Mouse (Mus musculus): ENCODE measurements around the gene Pagr1b. TPM values are rescaled to one million over a fixed set of nuclear protein-coding genes. Genes with fewer than 3 reads are reported as not detected.

The Pagr1b gene
- total RNA-seq, 2 experiments from 2014 or later, result not detected

DNA sequence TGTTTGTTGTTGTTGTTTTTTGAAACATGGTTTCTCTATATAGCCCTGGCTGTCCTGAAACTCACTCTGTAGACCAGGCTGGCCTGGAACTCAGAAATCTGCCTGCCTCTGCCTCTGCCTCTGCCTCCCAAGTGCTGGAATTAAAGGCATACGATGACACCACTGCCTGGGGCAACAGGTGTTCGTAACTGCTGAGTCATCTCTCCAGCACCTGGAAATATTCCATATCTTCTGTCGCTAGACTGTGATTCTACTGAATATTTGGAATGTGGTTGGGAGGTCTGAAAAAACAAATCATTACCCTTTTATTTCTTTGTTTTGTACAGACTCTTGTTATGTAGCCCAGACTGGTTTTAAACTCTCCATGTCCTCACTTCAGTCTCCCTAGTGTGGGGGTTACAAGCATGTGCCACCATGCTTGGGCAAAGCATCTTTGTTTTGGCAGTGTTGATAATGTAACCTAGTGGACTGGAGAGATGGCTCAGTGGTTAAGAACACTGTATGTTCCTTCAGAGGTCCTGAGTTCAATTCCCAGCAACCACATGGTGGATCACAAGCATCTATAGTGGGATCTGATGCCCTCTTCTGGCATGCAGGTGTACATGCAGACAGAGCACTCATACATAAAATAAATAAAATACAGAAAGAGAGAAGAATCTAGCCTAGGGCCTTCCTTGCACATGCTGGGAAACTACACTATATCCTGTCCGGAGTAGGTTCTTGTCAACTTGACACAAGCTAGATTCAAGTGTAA, 12.0 kb downstream of the Pagr1b start:
- no peak for ATAC-seq (replicated peaks; ENCODE audit: poor library complexity)

DNA sequence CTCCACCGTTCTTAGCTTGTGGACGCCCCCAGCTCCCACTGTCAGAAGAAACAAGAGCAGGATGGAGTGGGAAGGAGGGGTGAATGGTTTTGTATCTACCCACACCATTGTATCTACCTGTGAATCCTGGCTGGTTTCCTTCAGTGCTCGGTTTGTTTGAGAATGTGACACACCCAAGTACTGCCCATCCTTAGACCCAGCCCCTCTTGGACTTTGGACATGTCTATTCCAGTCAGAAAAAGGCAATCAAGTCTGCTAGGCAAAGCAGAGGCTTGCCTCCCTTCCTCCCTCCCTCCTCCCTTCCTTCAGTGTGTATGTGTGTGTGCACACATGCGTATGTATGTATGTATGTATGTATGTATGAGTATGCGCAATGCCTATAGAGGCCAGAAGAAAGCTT, 12.7 kb downstream of the Pagr1b start:
- ATAC-seq (replicated peaks; ENCODE audit: poor library complexity), result no peak

DNA sequence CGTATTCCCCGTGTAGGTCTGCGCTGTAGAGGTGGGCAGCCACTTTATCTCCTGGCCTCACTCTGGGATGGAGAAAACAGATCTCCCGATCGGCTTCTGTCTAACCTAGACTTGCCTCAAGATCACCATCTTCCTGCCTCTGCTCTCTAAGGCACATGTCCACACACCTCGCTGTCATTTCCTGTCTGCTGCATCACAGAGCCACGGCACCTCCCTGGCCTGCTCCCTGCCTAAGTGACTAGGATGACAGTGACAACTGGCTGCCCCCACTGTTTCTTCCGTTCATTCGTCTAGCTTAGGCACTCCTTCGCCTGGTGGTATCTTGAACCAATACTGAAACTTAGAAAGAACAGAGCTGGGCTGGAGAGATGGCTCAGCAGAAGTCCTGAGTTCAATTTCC, 16.7 kb downstream of the Pagr1b start:
- no peak for ATAC-seq (replicated peaks; ENCODE audit: poor library complexity)

DNA sequence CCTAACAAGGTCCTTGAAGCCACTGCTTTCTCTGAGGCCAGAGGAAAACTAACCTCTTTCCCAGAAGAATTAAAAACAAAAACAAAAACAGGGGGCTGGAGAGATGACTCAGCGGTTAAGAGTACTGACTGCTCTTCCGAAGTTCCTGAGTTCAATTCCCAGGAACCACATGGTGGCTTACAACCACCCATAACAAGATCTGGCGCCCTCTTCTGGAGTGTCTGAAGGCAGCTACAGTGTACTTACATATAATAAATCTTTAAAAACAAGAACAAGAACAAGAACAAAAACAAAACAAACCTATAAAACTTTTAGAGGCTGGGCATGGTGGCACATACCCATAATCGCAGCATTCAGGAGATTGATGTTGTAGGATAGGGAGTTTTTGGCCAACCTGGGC, 19.8 kb downstream of the Pagr1b start:
- ATAC-seq (replicated peaks; ENCODE audit: poor library complexity), result no peak

DNA sequence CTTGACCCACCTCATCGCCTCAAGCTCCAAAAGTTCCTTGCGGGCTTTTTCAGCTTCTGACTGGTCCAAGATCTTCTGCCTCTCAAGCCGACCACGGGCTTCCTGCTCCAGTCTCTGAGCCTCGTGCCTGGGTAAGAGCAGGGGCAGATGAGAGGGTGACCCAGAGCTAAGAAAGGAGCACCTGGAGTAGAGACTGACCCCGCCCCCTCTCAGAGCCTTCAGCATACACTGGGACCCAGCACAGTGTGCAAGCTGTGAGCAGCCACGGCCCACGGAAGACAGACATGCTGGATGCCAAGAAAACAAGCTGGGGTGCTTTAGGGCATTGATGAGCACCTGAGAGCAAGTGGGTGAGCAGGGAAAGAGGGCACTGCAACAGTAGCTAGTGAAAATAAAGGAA, 27.5 kb downstream of the Pagr1b start:
- ATAC-seq (replicated peaks; ENCODE audit: poor library complexity), result no peak

DNA sequence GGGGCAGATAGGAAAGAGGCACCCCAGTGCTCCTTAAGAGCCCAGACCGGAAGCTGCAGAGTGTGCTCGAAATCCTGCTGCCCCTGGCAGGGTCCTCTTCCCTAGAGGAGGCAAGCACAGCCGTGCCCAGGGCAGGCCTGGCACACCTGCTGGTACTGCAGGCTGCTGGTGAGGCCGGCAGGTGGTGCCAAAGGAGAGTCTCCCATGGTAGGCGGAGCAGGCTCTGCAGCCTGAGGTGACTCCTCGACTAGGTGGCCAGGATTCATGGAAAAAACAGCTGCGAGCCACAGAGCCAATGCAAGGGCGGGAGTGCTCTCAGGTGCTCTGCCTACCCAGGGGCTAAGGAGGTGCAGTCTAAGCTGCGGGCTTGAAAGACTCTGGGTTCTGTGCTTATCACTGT, 30.0 kb downstream of the Pagr1b start:
- ATAC-seq (replicated peaks; ENCODE audit: poor library complexity), result peak; percentile 74

DNA sequence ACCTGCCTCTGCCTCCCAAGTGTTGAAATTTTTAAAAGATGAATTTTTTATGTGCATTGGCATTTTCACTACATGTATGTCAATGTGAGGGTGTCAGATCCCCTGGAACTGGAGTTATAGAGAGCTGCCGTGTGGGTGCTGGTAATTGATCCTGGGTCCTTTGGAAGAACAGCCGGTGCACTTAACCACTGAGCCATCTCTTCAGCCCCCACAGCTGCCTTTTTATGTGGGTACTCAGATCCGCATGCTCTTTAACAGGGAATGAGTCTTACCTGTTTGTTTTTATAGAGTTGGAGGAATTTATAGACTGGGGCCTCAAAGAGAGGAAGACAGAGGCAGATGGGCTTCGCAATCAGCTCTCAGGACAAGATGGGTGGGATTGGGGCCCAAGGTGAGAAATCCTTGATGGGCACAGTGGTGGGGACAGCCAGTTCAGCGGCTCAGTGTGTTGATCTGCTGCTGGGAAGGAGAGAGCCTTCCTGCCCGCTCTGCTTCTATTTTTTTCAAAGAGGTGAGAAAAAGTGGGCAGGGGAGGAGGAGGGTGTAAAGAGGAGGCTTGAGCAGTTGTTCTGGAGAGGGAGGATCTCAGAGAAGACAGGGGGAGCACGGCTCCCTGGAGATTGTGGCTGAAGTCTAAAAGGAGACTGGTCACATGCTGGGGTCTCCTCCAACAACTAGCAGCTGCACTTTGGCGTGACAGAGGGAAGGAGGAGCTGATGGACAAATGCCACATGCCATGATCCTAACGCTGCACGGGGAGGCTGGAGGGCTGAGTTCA, 31.4 kb downstream of the Pagr1b start:
- no peak for ATAC-seq (replicated peaks; ENCODE audit: poor library complexity)

DNA sequence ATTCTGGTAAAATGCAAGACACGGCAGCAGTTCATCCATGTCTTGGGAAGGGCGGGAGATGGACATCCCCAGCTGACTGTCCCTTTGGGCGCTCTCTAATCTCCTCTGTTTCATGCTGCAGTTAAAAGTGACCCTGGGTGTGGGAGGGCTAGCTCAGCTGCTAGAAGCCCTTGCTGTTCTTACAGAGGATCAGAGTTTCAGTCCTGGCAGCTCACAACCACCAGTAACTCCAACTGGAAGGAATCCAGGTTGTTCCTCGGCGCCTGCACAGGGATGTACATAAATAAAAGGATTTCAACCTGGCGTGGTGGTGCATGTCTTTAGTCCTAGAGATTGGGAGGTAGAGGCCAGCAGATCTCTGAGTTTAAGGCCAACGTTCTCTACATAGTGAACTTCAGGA, 33.2 kb downstream of the Pagr1b start:
- ATAC-seq (replicated peaks; ENCODE audit: poor library complexity), result no peak

DNA sequence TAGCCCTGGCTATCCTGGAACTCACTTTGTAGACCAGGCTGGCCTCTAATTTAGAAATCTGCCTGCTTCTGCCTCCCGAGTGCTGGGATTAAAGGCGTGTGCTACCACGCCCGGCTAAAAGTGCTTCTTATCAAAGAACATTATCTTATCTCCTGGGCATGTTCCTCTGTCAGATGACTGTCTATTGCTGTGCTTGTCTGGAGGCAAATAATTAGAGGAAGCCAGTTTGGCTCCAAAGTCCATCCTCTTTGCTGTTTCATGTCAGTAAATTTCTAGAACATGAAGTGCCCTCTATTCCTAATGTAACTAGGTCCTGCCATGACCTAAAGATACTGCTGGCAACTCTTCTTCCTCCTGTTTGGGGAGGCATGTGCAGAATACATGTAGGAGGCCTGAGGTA, 34.2 kb downstream of the Pagr1b start:
- no peak for ATAC-seq (replicated peaks; ENCODE audit: poor library complexity)

DNA sequence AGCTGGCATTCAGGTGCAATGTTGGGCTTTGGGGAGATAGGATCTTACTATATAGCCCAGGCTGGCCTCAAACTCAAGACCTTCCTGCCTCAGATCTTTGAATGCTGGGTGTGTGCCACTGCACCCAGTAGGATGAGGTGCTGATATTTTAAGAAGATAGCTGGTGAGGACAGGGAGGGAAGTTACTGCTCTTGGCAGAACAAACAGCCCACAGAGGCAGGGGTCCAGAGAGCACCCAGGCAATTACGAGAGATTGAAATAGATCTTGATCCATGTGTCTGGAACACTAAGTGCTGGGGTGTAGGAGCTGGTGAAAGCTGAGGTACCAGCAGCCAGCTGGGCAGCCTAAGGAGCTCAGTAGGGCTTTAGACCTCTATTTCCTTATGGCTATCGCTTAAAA, 34.7 kb downstream of the Pagr1b start:
- ATAC-seq (replicated peaks; ENCODE audit: poor library complexity), result no peak

DNA sequence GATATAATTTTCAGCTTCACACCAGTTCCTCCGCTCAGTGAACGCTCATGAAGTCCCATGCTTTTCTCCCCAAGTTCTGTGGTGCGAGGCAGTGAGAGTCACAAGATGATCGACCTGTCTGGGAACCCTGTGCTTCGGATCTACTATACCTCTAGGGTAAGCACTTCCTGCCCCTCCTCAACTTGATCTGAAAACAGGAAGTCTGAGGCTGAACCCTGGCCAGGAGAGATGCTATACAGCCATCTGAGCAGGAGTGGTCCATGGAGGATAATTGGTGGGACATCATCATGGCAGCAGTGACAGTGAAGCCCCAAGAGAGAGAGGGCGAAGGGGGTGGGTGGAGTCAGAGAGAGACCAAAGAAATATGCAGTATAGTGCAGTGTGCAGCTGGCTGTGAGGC, 37.4 kb downstream of the Pagr1b start:
- ATAC-seq (replicated peaks; ENCODE audit: poor library complexity), result no peak

DNA sequence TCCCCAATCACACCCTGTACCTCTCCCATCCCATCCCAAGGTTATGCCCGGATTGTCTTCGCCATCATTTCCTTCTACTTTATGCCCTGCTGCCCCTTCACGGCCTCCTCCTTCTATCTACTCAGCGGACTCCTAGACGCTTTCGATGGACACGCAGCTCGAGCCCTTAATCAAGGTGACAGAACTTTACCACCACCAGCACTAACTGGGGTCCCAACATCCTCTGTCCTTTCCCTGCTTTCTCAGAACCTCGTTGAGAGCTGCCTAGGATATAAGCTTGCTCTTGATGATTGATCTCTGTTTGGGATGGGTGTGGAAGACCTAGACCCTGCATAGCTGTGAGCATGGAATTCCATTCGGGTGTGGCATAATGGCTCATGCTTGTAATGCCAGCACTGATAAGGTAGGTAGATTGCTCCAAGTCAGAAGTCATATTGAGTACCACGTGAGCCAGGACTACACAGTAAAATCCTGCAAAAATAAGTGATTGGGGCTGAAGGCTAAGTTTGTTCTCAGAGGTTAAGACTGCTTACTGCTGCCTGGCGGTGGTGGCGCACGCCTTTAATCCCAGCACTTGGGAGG, 39.3 kb downstream of the Pagr1b start:
- no peak for ATAC-seq (replicated peaks; ENCODE audit: poor library complexity)

DNA sequence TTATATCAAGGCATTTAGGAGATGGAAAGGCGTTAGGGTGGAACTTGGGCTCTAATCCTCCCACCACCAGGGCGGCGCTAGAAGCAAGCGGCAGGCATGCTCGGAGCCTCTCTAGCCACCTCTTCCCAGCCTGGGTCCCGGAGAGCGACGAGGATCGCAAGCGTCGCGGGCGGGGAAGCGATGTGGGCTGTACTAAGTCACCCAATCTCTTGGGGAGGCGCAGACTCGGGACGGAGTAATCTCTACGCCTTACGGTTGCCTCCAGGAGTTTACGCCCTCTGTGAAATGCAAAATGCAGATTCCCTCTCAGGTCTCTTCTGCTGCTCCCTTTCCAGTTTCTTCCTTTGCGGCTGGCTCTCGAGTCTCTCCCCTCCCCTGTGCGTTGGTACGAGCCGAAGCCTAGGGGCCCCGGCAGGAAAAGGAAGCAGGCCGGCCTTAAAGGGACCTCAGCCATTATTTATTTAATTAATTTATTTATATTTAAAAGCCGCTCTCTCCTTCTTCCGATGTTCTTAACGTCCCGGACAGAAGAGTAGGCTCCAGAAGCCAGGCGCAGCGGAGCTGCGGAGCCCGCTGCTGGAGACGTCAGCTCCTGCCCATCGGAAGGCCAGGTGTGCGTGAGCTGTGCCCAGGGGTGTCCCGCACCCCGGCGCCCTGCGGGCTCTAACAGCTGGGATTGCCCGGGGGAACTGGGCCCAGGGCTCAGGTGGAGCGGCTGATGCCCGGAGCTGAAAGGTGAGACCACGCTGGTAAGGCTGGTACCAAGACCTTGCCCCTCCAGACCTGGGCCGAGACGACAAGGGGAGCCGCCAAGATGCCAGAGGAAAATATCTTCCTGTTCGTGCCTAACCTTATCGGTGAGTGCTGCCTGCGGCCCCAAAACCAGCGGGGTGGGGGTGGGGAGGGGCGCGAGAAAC, 40.1 kb downstream of the Pagr1b start, which contains the start of gene Cdiptos:
Gene Cdiptos, minus strand, starts transcription at position 149 of the 917 bp plus-strand sequence.
- ATAC-seq (replicated peaks; ENCODE audit: poor library complexity), result peak; percentile 97

DNA sequence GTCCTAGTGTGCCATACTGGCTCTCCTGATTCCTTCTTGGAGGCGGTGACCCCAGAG, 40.6 kb downstream of the Pagr1b start, which contains the start of gene Cdipt:
Gene Cdipt, plus strand, starts transcription at position 22 of the 57 bp plus-strand sequence.
- ATAC-seq (replicated peaks; ENCODE audit: poor library complexity), result no peak

DNA sequence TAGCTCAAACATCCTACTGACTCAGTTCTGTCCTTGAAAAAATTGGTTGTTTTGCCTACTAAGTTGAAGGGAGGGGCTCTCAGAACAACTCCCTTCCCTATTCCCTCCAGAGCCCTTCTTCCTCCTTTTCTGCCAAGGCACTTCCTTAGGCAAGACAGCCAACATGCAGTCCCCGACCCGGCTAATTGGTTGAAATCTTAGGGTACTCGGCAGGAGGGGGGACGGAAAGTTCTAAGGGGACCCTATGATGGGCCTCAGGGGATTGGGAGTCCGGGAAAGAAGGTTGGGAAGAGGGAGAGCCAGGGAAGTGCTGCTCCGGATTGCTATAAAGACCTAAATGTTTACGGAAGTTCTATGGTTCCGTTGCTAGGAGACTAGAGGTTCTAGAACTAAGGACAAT, 40.8 kb downstream of the Pagr1b start:
- ATAC-seq (replicated peaks; ENCODE audit: poor library complexity), result 0 out of 2 replicates have a peak, but pooled peaks have one; percentile 13

DNA sequence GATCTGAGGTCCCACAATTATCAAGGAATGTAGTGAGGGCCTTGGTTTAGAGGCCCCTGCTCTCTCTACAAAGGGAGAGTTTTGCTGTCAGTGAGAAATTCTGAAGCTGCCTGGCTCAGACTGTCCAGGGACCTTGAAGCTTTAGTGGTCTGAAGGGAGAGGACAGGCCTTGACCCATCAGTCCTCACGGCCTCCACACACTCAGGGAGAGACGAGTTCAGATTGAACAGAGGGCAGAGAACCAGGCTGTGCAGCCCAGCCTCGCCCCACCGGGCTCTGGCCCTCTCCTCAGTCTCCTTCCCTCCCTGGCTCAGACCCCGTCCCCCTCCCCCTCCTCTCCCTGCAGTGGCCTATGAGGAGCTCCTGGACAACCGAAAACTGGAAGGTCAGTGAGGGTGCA, 48.9 kb downstream of the Pagr1b start:
- no peak for ATAC-seq (replicated peaks; ENCODE audit: poor library complexity)

DNA sequence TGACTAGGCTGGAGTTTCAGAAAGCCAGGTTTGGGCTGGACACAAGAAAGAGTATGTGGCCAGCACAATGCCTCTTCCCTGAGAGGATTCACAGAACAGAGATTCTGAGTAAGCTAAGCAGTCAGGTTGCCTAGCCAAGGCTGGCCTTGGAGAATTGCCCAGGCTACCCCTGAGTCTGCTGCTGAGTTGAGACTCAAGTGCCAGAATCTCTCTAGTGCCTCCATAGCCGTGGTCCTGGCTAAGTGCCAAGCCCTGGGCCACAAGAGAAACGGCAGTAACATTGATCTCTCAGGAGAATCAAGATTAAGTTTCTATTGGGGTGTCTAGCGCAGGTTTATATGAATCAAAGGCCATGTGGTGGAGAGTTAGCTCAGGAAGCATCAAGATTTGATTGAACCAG, 50.7 kb downstream of the Pagr1b start:
- no peak for ATAC-seq (replicated peaks; ENCODE audit: poor library complexity)

DNA sequence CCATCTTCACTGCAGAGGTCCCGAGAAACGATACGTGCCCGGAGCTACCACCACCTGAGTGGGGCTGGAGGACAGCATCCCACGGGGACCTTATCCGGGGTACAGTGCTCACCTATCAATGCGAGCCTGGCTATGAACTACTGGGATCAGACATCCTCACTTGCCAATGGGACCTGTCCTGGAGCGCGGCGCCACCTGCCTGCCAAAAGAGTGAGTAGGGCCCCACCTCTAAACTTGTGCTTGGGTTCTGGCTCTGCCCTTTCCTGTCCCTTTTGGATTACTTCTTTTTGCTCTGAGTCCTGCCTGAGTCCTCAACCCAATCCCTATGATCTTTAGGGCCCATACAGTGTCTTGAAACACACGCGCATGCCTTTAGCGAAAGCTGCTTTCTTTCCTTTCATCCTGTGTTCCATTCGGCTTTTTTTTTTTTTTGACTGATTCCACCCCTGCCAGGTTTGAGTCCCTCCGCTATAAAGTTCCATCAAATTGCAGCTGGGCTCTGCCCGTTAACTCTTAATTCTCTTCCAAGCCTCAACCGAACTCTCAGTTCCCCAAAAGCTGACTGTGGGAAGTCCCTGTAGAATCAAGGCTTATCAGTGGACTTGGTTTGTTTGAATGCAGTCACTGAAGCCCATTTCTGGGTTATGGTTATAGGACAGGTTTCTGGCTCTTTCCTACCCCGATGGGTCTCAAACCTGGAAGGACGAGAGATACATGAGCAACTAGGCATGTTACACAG, 52.6 kb downstream of the Pagr1b start:
- ATAC-seq (replicated peaks; ENCODE audit: poor library complexity), result peak; percentile 68; the same call in 1 of the 2 replicates

DNA sequence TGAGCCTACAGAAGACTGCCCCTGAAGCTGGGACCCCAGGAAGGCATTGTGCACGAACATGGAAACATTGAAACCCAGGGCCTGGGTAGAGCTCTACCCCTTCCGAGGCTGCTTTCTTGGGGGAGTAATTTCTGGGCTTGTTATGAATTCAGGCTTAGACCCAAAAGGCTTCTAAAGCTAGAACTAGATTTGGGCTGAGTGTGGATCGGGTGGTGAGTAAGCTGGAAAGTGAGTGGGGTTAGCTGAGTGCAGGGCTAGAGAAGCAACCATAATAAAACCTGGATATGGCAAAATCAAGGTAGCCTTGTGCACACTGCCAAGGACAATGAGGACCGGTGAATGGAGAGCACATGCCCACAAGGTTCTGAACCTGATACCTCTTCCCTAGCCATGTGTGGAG, 54.3 kb downstream of the Pagr1b start:
- no peak for ATAC-seq (replicated peaks; ENCODE audit: poor library complexity)

DNA sequence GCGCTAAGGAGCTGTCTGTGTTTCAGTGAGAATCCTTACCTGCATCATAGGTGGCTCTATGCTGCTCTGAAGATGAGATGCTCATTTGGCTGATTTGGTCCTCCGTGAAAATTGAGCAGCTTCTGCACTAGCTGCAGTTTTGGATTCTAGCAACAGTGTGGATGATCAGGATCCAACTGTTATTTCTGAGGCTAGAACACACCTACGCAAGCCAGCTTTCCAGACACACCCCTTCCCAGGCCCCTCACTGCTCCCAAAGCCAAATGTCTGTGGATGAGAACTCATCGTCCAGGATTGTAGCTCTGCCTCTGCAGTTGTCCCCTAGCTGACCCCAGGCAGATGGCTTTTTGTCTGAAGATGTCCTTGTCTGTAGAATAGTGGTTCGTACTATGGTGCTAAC, 55.2 kb downstream of the Pagr1b start:
- no peak for ATAC-seq (replicated peaks; ENCODE audit: poor library complexity)

DNA sequence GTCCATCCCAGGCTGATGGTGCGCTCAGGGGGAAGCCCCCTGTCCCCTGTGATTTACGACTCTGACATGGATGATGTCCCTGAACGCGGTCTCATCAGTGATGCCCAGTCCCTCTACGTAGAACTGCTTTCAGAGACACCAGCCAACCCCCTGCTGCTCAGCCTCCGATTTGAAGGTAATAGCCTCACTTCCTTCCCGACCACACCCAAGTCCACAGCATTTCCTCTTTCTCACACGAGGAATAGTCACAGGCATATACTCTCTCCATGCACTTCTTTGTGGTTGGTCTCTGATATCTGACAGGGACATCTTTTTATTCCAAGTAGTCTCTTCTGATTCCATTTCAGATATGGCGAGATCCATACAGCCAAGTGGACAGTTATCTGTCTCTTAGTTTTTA, 56.5 kb downstream of the Pagr1b start:
- no peak for ATAC-seq (replicated peaks; ENCODE audit: poor library complexity)
